Mouse (Mus musculus) thymus, postnatal 10 days (tissue): ENCODE results near the gene Tprn.

Source experiments
- DNase-seq, 2 experiments: peaks; one replicate each; pipeline ENCODE4 v3.0.0; 2021; ENCODE audit warnings: low spot score in 2 of 2

Tprn gene

DNA sequence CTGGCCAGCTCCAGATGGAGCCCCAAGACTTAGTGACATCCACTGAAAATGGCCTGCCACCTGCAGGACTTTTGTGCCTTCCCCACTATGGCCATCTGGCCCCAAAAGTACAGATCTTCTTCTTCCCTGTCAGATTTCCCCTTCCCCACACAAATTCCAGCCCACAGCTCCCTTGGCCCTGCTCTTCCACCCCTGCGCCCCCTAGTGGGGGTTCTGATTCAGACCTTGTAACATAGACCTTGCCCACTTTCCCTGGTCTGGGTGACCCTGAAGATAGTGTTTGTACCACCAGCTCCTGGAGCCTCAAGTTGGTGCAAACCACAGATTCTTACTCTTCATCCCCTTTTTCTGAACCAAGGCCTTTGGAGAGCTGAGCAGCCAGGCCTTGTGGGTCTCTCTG, 30.4 kb downstream of the Tprn start:
- DNase-seq, result peak; percentile 19 to 79

GRCm38 (mm10) chr2:25293706-25294105, 31.3 kb downstream of the Tprn start:
- DNase-seq, result no peak

- DNase-seq, result no peak
Observed at GRCm38 (mm10) chr2:25297093-25297492, 34.7 kb downstream of the Tprn start.

GRCm38 (mm10) chr2:25298046-25298445, 35.6 kb downstream of the Tprn start:
- no peak for DNase-seq

DNA sequence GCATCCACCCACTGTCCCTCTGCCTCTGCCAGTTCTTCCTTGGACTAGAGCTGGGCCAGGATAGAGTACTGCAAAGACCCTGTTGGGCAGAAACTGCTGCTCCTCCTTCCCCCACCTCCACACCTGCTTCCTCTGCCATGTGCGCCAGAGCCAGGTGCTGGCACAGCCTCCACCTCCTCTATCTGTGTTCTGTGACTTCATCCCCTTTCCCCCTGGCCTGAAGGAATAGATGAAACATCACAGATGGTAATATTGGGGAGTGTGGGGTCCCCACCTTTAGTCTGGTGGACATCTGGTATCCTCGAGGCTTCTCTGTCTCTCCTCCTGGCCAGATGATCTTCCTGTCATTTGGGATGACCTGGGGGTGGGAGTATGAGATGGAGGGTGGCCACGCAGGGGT, 41.0 kb downstream of the Tprn start:
- no peak for DNase-seq

DNA sequence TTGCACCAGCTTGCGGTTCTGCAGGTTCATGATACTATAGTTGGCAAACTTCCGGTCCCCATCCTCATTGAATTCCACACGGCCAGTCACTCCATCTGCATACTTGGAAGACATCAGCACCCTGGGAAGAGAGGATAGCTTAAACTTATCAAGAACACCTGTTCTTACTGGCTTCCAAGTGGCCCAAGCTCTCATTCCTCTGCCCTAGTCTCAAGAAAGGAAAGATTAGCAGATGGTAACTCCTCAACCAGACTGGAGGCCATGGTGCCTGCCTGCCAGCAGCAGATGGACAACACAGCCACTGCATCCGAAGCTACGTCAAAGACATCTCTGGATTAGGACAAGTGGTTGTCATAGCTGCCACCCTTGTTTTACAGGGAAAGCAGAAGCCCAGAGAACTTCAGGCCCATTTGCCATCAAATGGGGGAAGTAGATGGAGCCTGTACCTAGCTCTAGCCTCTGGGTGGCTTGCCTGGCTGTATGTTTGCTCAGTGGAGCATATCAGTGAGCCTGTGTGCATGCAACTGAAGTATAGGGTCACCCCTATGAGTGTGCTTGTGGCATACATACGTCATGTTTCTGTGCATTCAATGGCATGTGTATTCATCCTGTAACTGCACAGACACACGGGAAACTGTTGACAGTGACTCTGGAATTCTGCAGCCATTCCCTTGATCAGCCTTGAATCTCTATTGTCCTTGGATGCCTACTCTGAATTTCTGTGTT, 41.7 kb downstream of the Tprn start:
- DNase-seq, result no peak

DNA sequence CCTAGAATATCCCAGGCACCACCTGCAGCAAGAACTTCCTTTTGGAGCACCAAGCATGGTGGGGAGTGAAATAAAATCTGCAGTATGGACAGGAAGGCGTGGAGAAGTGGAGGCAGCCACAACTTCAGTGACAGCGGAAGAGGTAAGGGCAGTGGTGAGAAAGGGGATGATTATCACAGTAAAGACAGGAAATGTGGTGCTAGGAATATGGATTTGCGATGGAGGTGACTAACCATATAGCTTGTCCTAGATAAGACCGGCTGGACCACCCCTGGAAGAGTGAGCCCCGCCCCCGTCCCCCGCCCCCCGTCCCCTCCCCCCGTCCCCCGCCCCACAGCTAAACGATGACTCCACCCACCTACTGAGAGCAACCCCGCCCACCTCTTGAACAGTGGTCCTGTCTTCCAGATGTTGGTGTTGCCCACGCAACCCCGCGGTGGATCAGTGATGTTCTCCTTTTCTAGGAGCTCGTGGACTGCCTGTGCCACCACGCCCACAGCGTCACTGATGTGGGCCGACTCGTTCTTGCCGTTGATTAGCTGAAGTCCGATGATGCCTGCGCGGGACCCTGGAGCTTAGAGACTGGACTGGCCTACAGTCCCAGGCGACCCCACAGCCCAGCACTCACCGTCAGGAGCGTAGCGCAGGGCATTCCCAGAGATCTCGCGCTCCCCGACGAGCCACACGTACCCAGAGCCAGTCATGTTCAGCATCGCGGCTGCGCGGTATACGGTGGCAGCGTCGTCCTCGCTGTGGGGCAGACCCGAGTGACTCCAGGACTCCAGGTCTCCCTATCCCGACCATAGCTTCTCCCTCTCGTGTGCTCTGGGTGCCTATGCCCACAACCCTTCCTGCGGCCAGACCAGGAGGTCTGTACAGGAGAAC, 42.5 kb downstream of the Tprn start:
- no peak for DNase-seq

- DNase-seq, result no peak
Observed at GRCm38 (mm10) chr2:25305587-25306359, 43.4 kb downstream of the Tprn start.

DNA sequence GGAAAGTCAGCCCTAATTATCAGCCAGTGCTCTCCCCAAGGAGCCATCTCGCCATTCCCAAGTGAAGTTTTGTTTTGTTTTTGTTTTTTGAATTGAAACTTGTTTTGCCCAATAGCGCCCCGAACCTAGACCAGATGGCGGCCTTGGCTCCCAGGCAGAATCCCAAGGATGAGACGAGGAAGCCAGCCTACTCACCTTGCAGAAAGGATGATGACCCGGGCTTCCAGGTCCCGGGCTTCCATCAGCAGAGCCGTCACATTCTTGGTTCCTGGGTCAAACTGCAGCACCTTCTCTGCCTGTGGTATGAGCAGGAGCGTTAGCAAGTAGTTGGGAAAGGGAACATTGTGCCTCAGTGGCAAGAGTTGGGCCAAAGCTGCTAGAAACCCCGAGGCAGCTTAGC, 47.8 kb downstream of the Tprn start:
- DNase-seq, result no peak

DNA sequence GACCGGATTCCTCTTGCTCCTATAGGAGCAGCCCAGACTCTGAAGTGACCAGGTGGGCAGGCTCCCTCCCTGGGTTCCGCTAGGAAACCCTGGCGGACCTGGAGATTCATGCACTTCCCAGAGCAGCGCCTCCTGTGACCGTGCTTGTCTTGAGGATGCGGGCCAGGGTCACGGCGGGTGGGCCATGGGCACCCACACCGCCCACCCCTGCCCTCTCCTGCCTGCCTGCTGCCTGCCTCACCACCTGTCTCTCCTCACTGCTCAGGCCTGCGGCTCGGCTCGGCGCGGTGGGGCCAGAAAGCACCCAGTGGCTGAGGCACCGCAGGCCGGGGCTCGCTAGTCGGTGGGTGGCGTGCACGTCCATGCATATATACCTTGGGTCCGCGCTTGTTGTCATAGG, 48.6 kb downstream of the Tprn start:
- DNase-seq, result no peak

GRCm38 (mm10) chr2:25311491-25311891, 49.1 kb downstream of the Tprn start:
- no peak for DNase-seq

DNA sequence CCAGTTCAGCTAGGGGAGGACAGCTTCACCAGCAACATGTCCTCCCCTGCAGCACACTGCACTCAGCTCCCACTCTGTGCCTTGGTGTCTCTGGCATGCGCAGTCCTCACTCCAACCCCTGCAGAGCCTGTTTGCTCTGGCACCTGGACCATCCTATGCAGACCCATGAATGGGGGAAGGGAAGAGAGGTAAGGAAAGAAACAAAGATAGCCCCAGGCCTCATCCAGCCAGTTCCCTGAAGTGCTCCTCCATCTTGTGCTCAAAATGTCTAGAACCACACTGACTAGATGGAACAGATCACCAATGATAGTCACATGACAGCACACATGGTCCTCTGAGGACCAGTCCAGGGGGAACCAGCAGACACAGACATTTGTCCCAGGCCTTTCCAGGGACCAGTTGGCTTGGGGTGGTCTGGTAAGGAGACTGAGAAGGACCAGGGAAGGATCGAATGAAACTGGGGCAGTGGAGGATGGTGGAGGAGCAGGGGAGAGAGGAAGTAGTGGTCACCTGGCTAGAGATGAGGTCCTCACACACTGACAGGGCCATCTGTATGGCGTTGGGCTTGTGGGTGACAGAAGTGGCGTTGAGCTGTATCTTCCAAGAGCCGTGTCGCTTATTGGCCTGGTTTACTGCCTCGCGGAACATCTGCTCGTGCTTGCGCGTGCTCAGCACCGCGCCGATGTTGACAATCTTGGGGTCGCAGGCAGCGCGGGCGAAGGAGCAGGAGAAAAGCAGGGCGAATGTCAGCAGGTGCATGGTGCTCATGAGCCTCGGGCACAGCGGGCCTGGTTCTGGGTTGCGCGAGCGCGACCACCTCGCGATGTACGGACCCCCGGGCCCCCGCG, 55.9 kb downstream of the Tprn start:
- no peak for DNase-seq

- DNase-seq, result peak; percentile 32 to 78
Observed at GRCm38 (mm10) chr2:25318971-25319773, 56.8 kb downstream of the Tprn start, which contains the start of gene Grin1. TSS of gene Grin1 (minus strand) at chr2:25319187.
